Mouse (Mus musculus) embryo, embryonic 11 days (tissue): ENCODE data around the gene Il12rb1.
"Not testable (repeated sequence)": the region's sequence is repeated elsewhere in the genome, so short reads cannot be mapped to it uniquely, and the experiment has no call there.

ENCODE experiments used
- DNase-seq: peaks from one replicate; pipeline ENCODE4 v3.0.0-alpha.2; 2015

The Il12rb1 gene

GRCm38 (mm10) chr8:70801830-70802229 is 6.4 kb upstream of the Il12rb1 start:
- DNase-seq = no peak

- no peak for DNase-seq
Observed at GRCm38 (mm10) chr8:70802786-70803510, 5.3 kb upstream of the Il12rb1 start.

GRCm38 (mm10) chr8:70803761-70804480 is 4.3 kb upstream of the Il12rb1 start:
- DNase-seq = peak; percentile 46

GRCm38 (mm10) chr8:70804481-70805206 is 3.6 kb upstream of the Il12rb1 start, which contains the start of gene Mast3:
TSS of gene Mast3 (minus strand) at chr8:70805054.
- peak; percentile 93 for DNase-seq

GRCm38 (mm10) chr8:70806541-70806940 is 1.7 kb upstream of the Il12rb1 start:
- DNase-seq = no peak

- no peak for DNase-seq
Observed at GRCm38 (mm10) chr8:70807304-70807703, 945 bp upstream of the Il12rb1 start.

- DNase-seq = no peak
Observed at GRCm38 (mm10) chr8:70808955-70809701, 879 bp downstream of the Il12rb1 start.

- no peak for DNase-seq
Observed at GRCm38 (mm10) chr8:70810962-70811680, 2.9 kb downstream of the Il12rb1 start.

- DNase-seq = no peak
Observed at GRCm38 (mm10) chr8:70812055-70812454, 3.8 kb downstream of the Il12rb1 start.

GRCm38 (mm10) chr8:70812885-70813284 is 4.6 kb downstream of the Il12rb1 start:
- no peak for DNase-seq

GRCm38 (mm10) chr8:70816679-70817078 is 8.4 kb downstream of the Il12rb1 start:
- DNase-seq = peak; percentile 36

GRCm38 (mm10) chr8:70820101-70820935 is 12.1 kb downstream of the Il12rb1 start:
- peak; percentile 85 for DNase-seq

- peak; percentile 86 for DNase-seq
Observed at GRCm38 (mm10) chr8:70821399-70821962, 13.2 kb downstream of the Il12rb1 start.

GRCm38 (mm10) chr8:70821992-70822391 is 13.7 kb downstream of the Il12rb1 start:
- no peak for DNase-seq

GRCm38 (mm10) chr8:70822594-70822993 is 14.3 kb downstream of the Il12rb1 start:
- not testable (repeated sequence) for DNase-seq

- no peak for DNase-seq
Observed at GRCm38 (mm10) chr8:70823802-70824201, 15.6 kb downstream of the Il12rb1 start.

GRCm38 (mm10) chr8:70825816-70826215 is 17.6 kb downstream of the Il12rb1 start:
- DNase-seq = no peak

- no peak for DNase-seq
Observed at GRCm38 (mm10) chr8:70827010-70827409, 18.8 kb downstream of the Il12rb1 start.

- no peak for DNase-seq
Observed at GRCm38 (mm10) chr8:70827796-70828195, 19.5 kb downstream of the Il12rb1 start.

GRCm38 (mm10) chr8:70831517-70831916 is 23.3 kb downstream of the Il12rb1 start:
- no peak for DNase-seq

GRCm38 (mm10) chr8:70832371-70832770 is 24.1 kb downstream of the Il12rb1 start:
- no peak for DNase-seq
